Mouse (Mus musculus) intestine, postnatal 0 days (tissue): ENCODE measurements at regions not wholly inside any gene's neighbourhood (a gene's known extent, or its start where the extent isn't known, plus 50 kb on each side); places are given as distances from the start of the nearest gene placed in this dataset.

ENCODE experiments used
- ATAC-seq: fragments of 200-750 bp; cut with Nextera tagmentation; 2 replicates; pipeline ENCODE4 v1.8.0; 2017; ENCODE audit warnings: mild to moderate bottlenecking, moderate TSS enrichment, moderate library complexity
- H3K27ac ChIP-seq: fragments of 300-500 bp; sonication (generic); 2 replicates; pipeline ENCODE4 v1.5.1; 2014; ENCODE audit warnings: mild to moderate bottlenecking, low read depth, low read length, moderate library complexity
- H3K27me3 ChIP-seq: fragments of 300-500 bp; sonication (generic); replicated peaks from 2 replicates; pipeline ENCODE4 v1.6.1; 2014; ENCODE audit warnings: low read length, mixed read lengths; ENCODE audit not compliant: control insufficient read depth, insufficient read depth
- H3K36me3 ChIP-seq: fragments of 300-500 bp; sonication (generic); 2 replicates; pipeline ENCODE4 v1.6.1; 2014; ENCODE audit warnings: mild to moderate bottlenecking, moderate library complexity; ENCODE audit not compliant: control insufficient read depth, insufficient read depth
- H3K4me1 ChIP-seq: fragments of 300-500 bp; sonication (generic); replicated peaks from 2 replicates; pipeline ENCODE4 v1.6.1; 2014; ENCODE audit warnings: antibody characterized with exemption, low read length, mixed read lengths; ENCODE audit not compliant: control insufficient read depth, insufficient read depth
- H3K4me2 ChIP-seq: fragments of 300-500 bp; sonication (generic); replicated peaks from 2 replicates; pipeline ENCODE4 v1.6.1; 2014; ENCODE audit warnings: low read depth, mild to moderate bottlenecking, moderate library complexity
- H3K4me3 ChIP-seq: fragments of 300-500 bp; sonication (generic); 2 replicates; pipeline ENCODE4 v1.5.1; 2014; ENCODE audit warnings: low read depth, low read length
- H3K9ac ChIP-seq: fragments of 300-500 bp; sonication (generic); 2 replicates; pipeline ENCODE4 v1.6.1; 2014; ENCODE audit warnings: mild to moderate bottlenecking, low read depth, low read length
- H3K9me3 ChIP-seq: fragments of 300-500 bp; sonication (generic); 2 replicates; pipeline ENCODE4 v1.6.1; 2016; ENCODE audit warnings: mixed run types; ENCODE audit not compliant: control insufficient read depth
- CTCF ChIP-seq: sonication (generic); IDR thresholded peaks from 2 replicates; pipeline ENCODE4 v1.5.1; 2016; ENCODE audit warnings: low read depth, mild to moderate bottlenecking, control low read depth, antibody characterized with exemption, moderate library complexity
- WGBS: fragments of 180-500 bp; shearing (Covaris S2); extraction: QIAGEN DNeasy Blood & Tissue Kit; methylation state at CpG from one replicate; pipeline ENCODE4 v1.1.7; 2014; 5-methylcytosine and 5-hydroxymethylcytosine counted together

GRCm38 (mm10) chr12:71401621-71402416 is 92.1 kb downstream of the Dact1 start:
- no peak for TF ChIP-seq CTCF
- H3K9ac ChIP-seq = no peak overlapping the region
- no peaks in the 10 kb centered on the region for H3K9me3 ChIP-seq
- H3K4me2 ChIP-seq = no peak overlapping the region
- no peak overlapping the region for H3K4me3 ChIP-seq
- H3K27me3 ChIP-seq = no peaks in the 10 kb centered on the region
- no peaks in the 10 kb centered on the region for H3K36me3 ChIP-seq
- no peak for ATAC-seq
- H3K4me1 ChIP-seq = no peaks in the 10 kb centered on the region
- H3K27ac ChIP-seq = no peak overlapping the region
- 35% methylated on average over 6 of the region's 6 CpGs for WGBS

DNA sequence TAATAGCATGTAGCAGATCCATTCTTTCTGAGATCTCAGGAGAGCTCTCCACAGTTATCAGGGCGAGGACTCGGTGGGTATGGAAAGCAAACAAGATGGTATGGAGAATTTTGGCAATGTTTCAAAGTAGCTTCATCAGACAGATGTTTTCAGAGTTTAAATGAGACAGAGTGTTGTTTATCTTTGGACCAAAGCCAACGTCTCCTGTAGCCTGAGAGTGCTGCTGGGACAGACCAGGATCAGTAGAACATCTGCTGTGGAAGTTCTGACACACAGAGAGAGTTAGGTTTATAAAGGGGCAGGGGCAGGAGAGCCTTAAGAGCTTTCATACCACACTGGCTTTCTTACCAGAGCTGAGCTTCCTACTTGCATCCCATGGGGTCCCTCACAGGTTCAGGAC is 97.6 kb downstream of the Dact1 start:
- no peak overlapping the region for H3K4me3 ChIP-seq
- no peaks in the 10 kb centered on the region for H3K9me3 ChIP-seq
- 35% methylated on average over 3 of the region's 3 CpGs for WGBS
- TF ChIP-seq CTCF = no peak
- no peak for ATAC-seq
- no peaks in the 10 kb centered on the region for H3K4me1 ChIP-seq
- no peak overlapping the region for H3K9ac ChIP-seq
- H3K4me2 ChIP-seq = no peak overlapping the region
- H3K36me3 ChIP-seq = no peaks in the 10 kb centered on the region
- H3K27me3 ChIP-seq = 0 out of 2 replicates have a peak, but pooled peaks cover 4% of the 10 kb centered on the region
- H3K27ac ChIP-seq = no peak overlapping the region

DNA sequence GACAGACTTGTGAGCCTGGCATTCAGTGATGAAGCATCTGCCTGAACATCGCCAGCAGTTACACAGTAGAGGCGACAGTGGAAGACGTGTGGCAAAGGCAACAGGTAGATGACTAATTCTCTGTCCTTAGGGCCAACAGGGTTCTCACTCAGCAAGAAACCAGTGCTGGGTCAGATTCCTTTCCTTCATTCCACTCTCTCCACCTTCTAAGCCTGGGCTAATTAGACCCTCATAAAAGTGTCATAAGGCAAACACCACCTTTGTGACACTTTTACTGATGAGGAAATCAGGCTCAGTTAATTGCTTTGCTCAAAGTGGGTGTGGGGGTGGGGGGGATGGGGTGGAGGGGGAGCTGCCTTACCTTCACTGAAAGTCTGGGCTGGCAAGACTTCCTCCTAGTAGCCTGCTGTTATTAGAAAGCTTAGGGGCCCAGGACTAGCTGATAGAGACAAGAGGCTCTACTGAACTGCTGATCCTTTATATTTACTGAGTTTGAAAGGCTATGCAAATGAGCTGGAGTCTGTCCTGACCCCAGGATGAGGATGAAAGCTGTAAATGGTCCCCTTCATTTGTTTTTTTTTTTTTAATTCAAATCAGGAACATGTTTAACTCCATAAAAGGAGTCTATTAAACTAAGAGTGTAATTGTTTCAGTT is 98.8 kb downstream of the Dact1 start:
- 29% methylated on average over 3 of the region's 3 CpGs for WGBS
- Histone ChIP-seq H3K9ac (no peak overlapping the region), H3K4me2 (no peak overlapping the region), H3K4me3 (no peak overlapping the region), H3K9me3 (no peaks in the 10 kb centered on the region), H3K4me1 (no peaks in the 10 kb centered on the region), H3K27ac (no peak overlapping the region), H3K36me3 (no peaks in the 10 kb centered on the region), H3K27me3 (0 out of 2 replicates have a peak, but pooled peaks cover 4% of the 10 kb centered on the region)
- no peak for TF ChIP-seq CTCF
- peak; percentile 63 for ATAC-seq

- Histone ChIP-seq H3K9ac (no peak overlapping the region), H3K27me3 (0 out of 2 replicates have a peak, but pooled peaks cover 4% of the 10 kb centered on the region), H3K4me2 (no peak overlapping the region), H3K27ac (no peak overlapping the region), H3K4me3 (no peak overlapping the region), H3K4me1 (no peaks in the 10 kb centered on the region), H3K9me3 (no peaks in the 10 kb centered on the region), H3K36me3 (no peaks in the 10 kb centered on the region)
- TF ChIP-seq CTCF = no peak
- WGBS = 93% methylated on average over 3 of the region's 3 CpGs
- no peak for ATAC-seq
These were observed 102.6 kb downstream of the Dact1 start for GRCm38 (mm10) chr12:71412331-71412730.

- 85% methylated on average over 2 of the region's 2 CpGs for WGBS
- no peaks in the 10 kb centered on the region for H3K36me3 ChIP-seq
- no peaks in the 10 kb centered on the region for H3K9me3 ChIP-seq
- no peak overlapping the region for H3K27ac ChIP-seq
- no peaks in the 10 kb centered on the region for H3K4me1 ChIP-seq
- no peak for TF ChIP-seq CTCF
- ATAC-seq = no peak
- H3K27me3 ChIP-seq = no peaks in the 10 kb centered on the region
- no peak overlapping the region for H3K4me2 ChIP-seq
- H3K4me3 ChIP-seq = no peak overlapping the region
- H3K9ac ChIP-seq = no peak overlapping the region
These were observed 107.3 kb downstream of the Dact1 start for GRCm38 (mm10) chr12:71416968-71417367.

DNA sequence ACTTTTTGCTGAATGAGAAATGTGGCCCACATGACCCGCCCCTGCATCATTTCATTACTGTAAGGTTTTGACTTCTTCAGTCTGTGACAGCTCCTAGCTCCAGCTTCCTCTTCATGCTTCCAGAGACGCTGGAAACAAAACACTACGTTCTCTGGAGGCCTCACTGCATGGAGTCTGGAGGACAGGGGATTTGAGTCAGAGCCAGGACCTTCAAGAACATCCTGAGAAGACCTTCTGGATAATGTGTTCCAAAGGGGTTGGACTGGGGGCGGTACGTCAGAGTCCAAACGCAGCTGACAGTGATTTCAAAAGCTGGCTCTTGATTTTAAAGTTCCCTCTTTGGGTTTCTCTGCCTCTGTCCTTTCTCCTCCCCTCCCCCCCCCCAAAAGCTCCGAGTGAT is 108.5 kb downstream of the Dact1 start:
- Histone ChIP-seq H3K27me3 (no peaks in the 10 kb centered on the region), H3K36me3 (no peaks in the 10 kb centered on the region), H3K9ac (no peak overlapping the region), H3K4me3 (no peak overlapping the region), H3K4me2 (no peak overlapping the region), H3K9me3 (no peaks in the 10 kb centered on the region), H3K4me1 (no peaks in the 10 kb centered on the region), H3K27ac (no peak overlapping the region)
- ATAC-seq = no peak
- no peak for TF ChIP-seq CTCF
- 67% methylated on average over 7 of the region's 7 CpGs for WGBS
